Mouse (Mus musculus): Measurements from ENCODE around the gene Rraga.

DNA sequence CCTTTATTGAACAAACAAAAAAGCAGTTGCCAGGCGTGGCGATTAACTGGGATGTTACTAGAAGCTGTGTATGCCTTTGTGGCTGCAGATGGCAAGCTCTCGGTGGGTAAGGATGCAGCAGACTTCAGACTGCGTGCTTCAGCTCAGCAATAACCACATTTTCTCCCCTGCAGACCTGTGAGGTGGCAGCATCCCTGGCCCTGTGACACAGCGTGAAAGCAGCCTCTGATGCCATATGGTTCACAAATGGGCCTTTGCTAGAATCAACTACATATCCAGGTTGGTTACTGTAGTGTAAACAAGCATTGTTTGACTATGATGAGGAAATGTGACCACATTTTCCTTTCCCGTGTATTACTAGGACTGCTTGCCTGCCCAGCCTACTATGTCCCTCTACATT is 46.3 kb upstream of the Rraga start:
- no peak for TF ChIP-seq CTCF (IDR thresholded peaks at IDR 0.05; ENCODE audit: borderline replicate concordance, insufficient read depth, low read length)
- no peak for TF ChIP-seq POLR2A (IDR thresholded peaks at IDR 0.05; ENCODE audit: low read depth, low read length)

All from embryonic fibroblast, embryonic 13.5 days (primary cell).